Mouse (Mus musculus) embryonic facial prominence, embryonic 14.5 days (tissue): Measurements from ENCODE around the gene Fryl. TPM values are rescaled to one million over a fixed set of nuclear protein-coding genes. Genes with fewer than 3 reads are reported as not detected.

Experiments
- ATAC-seq: fragments of 200-750 bp; cut with Nextera tagmentation; 2 replicates; pipeline ENCODE4 v1.8.0; 2017; ENCODE audit warnings: low read depth, moderate number of reproducible peaks, moderate TSS enrichment
- DNase-seq: peaks from one replicate; pipeline ENCODE4 v3.0.0-alpha.2; 2015; ENCODE audit warnings: low spot score
- H3K27ac ChIP-seq: fragments of 300-500 bp; sonication (generic); replicated peaks from 2 replicates; pipeline ENCODE4 v1.5.1; 2014; ENCODE audit warnings: low read depth, mild to moderate bottlenecking, low read length, moderate library complexity
- H3K27me3 ChIP-seq: fragments of 300-500 bp; sonication (generic); replicated peaks from 2 replicates; pipeline ENCODE4 v1.6.1; 2014; ENCODE audit warnings: low read length; ENCODE audit not compliant: control insufficient read depth, insufficient read depth
- H3K36me3 ChIP-seq: fragments of 300-500 bp; sonication (generic); 2 replicates; pipeline ENCODE4 v1.6.1; 2014; ENCODE audit warnings: low read length, mixed read lengths; ENCODE audit not compliant: control insufficient read depth, insufficient read depth
- H3K4me1 ChIP-seq: fragments of 300-500 bp; sonication (generic); 2 replicates; pipeline ENCODE4 v1.6.1; 2014; ENCODE audit warnings: antibody characterized with exemption, low read length; ENCODE audit not compliant: control insufficient read depth, insufficient read depth
- H3K4me2 ChIP-seq: fragments of 300-500 bp; sonication (generic); 2 replicates; pipeline ENCODE4 v1.6.1; 2014; ENCODE audit warnings: low read depth, mild to moderate bottlenecking, low read length, moderate library complexity, mixed read lengths
- H3K4me3 ChIP-seq: fragments of 300-500 bp; sonication (generic); 2 replicates; pipeline ENCODE4 v1.5.1; 2014; ENCODE audit warnings: low read depth, mild to moderate bottlenecking, low read length
- H3K9ac ChIP-seq: fragments of 300-500 bp; sonication (generic); 2 replicates; pipeline ENCODE4 v1.6.1; 2014; ENCODE audit warnings: low read depth, mild to moderate bottlenecking, low read length, moderate library complexity, mixed read lengths
- H3K9me3 ChIP-seq: fragments of 300-500 bp; sonication (generic); 2 replicates; pipeline ENCODE4 v1.6.1; 2016; ENCODE audit warnings: low read length; ENCODE audit not compliant: control insufficient read depth
- WGBS: fragments of 180-500 bp; shearing (Covaris S2); extraction: QIAGEN DNeasy Blood & Tissue Kit; methylation state at CpG from one replicate; pipeline ENCODE4 v1.1.7; 2014; 5-methylcytosine and 5-hydroxymethylcytosine counted together
- polyA plus RNA-seq: library from polyadenylated mRNA; unstranded; fragments of >200 nt; fragmentation: Nextera tagmentation; extraction: Ambion mirVana; gene quantifications from 2 replicates; pipeline ENCODE4 v1.2.1, GENCODE M21; 2014

Fryl gene
- polyA plus RNA-seq, 1 experiment from 2014 or later, result 26.8 TPM

DNA sequence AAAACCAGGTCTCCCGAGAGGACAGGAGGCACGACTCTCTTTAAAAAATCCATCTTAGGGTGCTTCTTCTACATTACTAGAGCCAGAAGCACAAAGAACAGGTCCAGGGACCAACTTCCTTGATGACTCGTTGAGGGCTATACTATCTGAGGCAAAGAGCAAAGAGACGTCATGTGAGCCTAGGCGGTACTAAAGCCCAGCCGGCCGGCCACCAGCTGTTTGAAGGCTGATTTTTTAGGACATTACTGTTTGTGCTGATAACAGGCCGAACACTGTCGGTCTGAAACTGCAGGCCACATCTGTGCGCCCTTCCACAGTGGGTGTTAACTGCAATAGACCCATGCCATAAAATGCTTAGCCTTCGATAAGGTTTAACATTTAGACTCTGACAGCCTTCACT lies 64.7 kb downstream of the Fryl start:
- 0 out of 2 replicates have a peak, but pooled peaks cover 14% of the 10 kb centered on the region for H3K36me3 ChIP-seq
- H3K27me3 ChIP-seq, result no peaks in the 10 kb centered on the region
- no peak for ATAC-seq
- no peak overlapping the region for H3K4me3 ChIP-seq
- 78% methylated on average over 11 of the region's 11 CpGs for WGBS
- H3K4me1 ChIP-seq, result 0 out of 2 replicates have a peak, but pooled peaks cover 3% of the 10 kb centered on the region
- H3K4me2 ChIP-seq, result no peak overlapping the region
- no peak overlapping the region for H3K27ac ChIP-seq
- DNase-seq, result no peak
- H3K9ac ChIP-seq, result no peak overlapping the region
- no peaks in the 10 kb centered on the region for H3K9me3 ChIP-seq

DNA sequence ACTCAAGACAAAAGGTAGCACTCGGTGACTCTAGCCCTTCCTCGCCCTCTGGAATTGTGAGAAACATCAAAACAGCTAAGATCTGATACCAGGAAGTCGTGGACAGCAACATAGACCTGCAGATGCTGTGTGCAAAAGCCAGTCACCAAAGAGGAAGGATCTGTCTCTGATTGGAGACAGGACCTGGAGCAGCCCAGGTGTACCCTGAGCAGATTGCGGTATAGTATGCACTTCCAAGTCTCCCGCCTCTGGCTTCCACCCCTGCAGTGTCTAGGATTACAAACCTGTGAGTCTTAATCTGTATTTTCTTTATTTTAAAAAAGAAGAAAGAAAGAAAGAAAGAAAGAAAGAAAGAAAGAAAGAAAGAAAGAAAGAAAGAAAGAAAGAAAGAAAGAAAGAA lies 66.3 kb downstream of the Fryl start:
- Histone ChIP-seq H3K36me3 (0 out of 2 replicates have a peak, but pooled peaks cover 14% of the 10 kb centered on the region), H3K9me3 (no peaks in the 10 kb centered on the region), H3K27me3 (no peaks in the 10 kb centered on the region), H3K4me3 (no peak overlapping the region), H3K27ac (no peak overlapping the region), H3K9ac (no peak overlapping the region), H3K4me1 (0 out of 2 replicates have a peak, but pooled peaks cover 3% of the 10 kb centered on the region), H3K4me2 (no peak overlapping the region)
- DNase-seq, result no peak
- ATAC-seq, result peak; percentile 67; the same call in 1 of the 2 replicates
- WGBS, result 74% methylated on average over 5 of the region's 5 CpGs

DNA sequence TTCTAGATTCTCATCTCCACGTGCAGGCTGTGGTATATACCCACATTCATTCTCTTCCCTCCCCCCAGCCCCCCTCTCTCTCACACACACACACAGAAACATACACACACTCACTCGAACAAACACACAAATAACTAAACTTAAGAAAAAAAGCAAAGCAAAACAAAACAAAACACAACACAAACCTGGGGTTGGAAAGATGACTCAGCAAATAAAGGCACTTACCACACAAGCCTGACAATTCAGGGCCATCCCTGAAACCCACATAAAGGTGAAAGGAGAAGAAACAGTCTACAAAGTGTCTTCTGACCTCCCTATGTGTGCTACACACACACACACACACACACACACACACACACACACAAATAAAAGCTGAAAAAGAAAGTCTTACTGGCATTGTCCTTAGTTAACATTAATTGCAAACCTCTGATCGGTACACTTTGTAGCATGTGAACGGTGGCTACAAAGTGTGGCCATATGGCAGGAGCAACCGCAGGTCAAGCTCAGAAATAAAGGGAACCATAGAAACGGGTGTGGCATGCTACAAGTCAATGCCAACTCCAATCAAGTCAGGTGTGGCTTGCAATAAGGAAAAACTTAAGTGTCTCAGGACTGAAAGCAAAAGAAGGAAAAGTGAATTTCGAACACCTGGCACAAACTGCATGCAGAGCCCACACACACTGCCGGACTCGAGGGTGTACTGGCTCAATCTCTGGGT lies 66.8 kb downstream of the Fryl start:
- Histone ChIP-seq H3K9me3 (no peaks in the 10 kb centered on the region), H3K36me3 (0 out of 2 replicates have a peak, but pooled peaks cover 12% of the 10 kb centered on the region), H3K4me2 (no peak overlapping the region), H3K4me1 (0 out of 2 replicates have a peak, but pooled peaks cover 3% of the 10 kb centered on the region), H3K4me3 (no peak overlapping the region), H3K9ac (no peak overlapping the region), H3K27ac (no peak overlapping the region), H3K27me3 (no peaks in the 10 kb centered on the region)
- no peak for DNase-seq
- ATAC-seq, result no peak
- WGBS, result 80% methylated on average over 9 of the region's 9 CpGs

DNA sequence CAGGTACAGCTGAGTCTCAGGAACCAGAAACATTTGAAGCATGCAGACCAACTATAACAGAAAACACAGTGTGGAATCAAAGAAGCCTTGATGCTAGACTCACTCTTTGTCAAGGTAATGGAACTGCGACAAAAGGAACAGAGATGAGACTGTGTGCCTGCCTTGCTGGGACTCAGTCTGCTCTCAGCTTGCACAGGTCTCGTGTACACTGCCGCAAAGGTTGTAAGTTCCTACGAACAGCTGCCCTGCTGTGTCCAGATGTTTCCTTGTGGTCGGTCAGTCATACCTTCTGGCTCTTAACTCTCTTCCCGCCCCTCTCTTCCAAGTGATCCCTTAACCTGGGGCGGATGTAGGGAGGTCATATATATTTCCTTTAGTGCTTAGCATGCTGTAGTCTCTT lies 67.8 kb downstream of the Fryl start:
- Histone ChIP-seq H3K27ac (no peak overlapping the region), H3K4me1 (0 out of 2 replicates have a peak, but pooled peaks cover 3% of the 10 kb centered on the region), H3K36me3 (0 out of 2 replicates have a peak, but pooled peaks cover 1% of the 10 kb centered on the region), H3K4me3 (no peak overlapping the region), H3K9me3 (no peaks in the 10 kb centered on the region), H3K27me3 (no peaks in the 10 kb centered on the region), H3K9ac (no peak overlapping the region), H3K4me2 (no peak overlapping the region)
- WGBS, result 72% methylated on average over 7 of the region's 7 CpGs
- DNase-seq, result no peak
- no peak for ATAC-seq

DNA sequence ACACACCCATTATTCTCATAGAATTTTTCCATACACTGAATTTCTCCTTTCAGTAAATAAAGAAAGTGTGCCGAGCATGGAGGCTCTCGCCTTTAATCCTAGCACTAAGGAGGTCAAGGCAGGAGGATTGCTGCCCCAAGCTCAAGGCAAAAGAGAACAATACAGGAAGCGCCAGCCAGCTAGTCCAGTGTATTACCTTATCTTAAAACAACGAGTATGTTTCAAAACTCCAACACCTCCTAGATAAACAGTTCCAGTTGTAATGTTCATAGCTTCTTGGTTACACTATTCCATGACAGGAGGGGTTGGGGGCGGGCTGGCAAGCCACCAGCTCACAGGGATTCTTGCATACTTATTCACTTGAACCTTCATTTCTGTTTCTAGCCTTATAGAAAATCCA lies 68.3 kb downstream of the Fryl start:
- DNase-seq (no peak), ATAC-seq (no peak)
- H3K27me3 ChIP-seq, result no peaks in the 10 kb centered on the region
- no peak overlapping the region for H3K27ac ChIP-seq
- 0 out of 2 replicates have a peak, but pooled peaks cover 3% of the 10 kb centered on the region for H3K4me1 ChIP-seq
- no peak overlapping the region for H3K4me2 ChIP-seq
- no peak overlapping the region for H3K9ac ChIP-seq
- no peaks in the 10 kb centered on the region for H3K9me3 ChIP-seq
- no peak overlapping the region for H3K4me3 ChIP-seq
- H3K36me3 ChIP-seq, result no peaks in the 10 kb centered on the region
- 73% methylated on average over 5 of the region's 5 CpGs for WGBS

DNA sequence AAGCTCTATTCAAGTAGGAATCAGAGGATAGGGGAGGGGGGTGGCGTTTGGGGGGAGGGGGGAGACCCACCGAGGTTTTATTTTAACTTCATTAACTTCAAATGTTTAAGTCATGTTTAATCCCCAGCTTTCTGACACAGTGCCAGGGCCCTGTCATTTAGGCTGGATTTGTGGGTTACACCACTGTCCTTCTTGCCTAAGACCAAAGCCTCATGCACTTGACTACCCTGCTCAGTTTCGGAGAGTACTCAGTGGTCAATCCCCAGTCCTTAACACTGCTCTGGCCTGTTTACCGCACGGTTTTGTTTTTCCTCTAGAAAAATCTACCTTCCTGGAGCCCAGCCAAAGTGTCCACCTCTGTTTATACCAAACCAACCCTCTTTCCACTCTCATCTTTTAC lies 69.5 kb downstream of the Fryl start:
- no peaks in the 10 kb centered on the region for H3K36me3 ChIP-seq
- ATAC-seq, result no peak
- H3K27ac ChIP-seq, result no peak overlapping the region
- H3K4me3 ChIP-seq, result no peak overlapping the region
- no peak overlapping the region for H3K9ac ChIP-seq
- no peaks in the 10 kb centered on the region for H3K27me3 ChIP-seq
- H3K4me2 ChIP-seq, result no peak overlapping the region
- H3K4me1 ChIP-seq, result 0 out of 2 replicates have a peak, but pooled peaks cover 3% of the 10 kb centered on the region
- WGBS, result 80% methylated on average over 5 of the region's 5 CpGs
- no peak for DNase-seq
- H3K9me3 ChIP-seq, result no peaks in the 10 kb centered on the region

DNA sequence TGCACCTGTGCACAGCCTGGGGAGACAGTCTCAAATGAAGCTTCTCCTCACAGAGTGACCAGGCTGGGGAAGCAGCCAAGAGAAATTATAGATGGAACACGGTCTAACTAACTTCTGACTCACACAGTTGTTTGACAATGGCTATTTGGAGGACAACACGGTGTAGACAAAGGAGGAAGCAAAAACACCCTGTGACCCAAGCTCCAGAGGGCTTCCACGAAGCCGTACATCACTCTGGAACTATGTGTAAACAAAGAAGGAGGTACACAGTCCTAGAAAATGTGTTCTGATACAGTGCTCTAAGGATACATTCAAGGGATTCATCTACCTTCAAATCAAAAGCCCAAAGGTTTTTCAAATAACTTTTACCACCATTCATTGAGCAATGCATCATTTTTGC lies 71.0 kb downstream of the Fryl start:
- H3K4me2 ChIP-seq, result no peak overlapping the region
- no peaks in the 10 kb centered on the region for H3K27me3 ChIP-seq
- no peaks in the 10 kb centered on the region for H3K36me3 ChIP-seq
- H3K4me3 ChIP-seq, result no peak overlapping the region
- H3K9me3 ChIP-seq, result no peaks in the 10 kb centered on the region
- 0 out of 2 replicates have a peak, but pooled peaks cover 3% of the 10 kb centered on the region for H3K4me1 ChIP-seq
- ATAC-seq (no peak), DNase-seq (no peak)
- no peak overlapping the region for H3K9ac ChIP-seq
- no peak overlapping the region for H3K27ac ChIP-seq
- WGBS, result 90% methylated on average over 4 of the region's 4 CpGs

DNA sequence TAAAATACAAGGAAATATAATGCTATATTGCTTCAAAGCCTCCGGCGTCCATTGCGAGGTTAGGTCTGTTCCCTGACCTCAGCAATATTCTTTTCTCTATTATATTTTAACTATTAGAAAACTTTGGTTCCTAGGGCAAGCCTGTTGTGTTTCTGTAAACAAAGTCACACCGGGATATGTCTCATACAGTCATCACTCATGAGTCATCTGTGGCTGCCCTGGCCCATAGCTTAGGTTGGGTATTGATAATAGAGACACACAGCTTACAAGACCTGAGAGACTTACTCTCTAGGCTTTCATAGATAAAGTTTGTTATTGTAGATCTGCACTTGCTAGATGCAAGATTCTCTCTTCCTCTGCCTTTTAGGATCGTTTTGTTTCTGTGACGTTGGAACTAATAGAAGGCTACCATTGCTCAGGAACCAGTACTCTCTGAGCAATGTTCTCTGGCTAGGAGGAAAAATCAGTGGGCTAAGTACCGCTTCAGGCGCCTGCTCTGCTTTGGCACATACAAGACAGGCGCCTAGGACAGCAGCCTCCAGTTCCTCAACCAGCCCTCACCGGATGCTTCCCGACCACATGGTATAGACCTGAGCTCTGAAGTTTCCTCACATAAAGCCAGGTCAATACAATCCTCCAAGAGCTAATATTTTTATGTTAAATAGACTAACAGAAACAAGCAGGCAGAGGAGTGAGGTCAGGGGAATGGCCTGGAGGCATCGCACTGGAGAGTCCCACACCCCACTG lies 73.5 kb downstream of the Fryl start:
- no peak overlapping the region for H3K4me2 ChIP-seq
- H3K27ac ChIP-seq, result no peak overlapping the region
- no peak overlapping the region for H3K4me3 ChIP-seq
- no peaks in the 10 kb centered on the region for H3K4me1 ChIP-seq
- H3K27me3 ChIP-seq, result no peaks in the 10 kb centered on the region
- H3K9ac ChIP-seq, result no peak overlapping the region
- DNase-seq, result no peak
- no peak for ATAC-seq
- H3K36me3 ChIP-seq, result no peaks in the 10 kb centered on the region
- H3K9me3 ChIP-seq, result no peaks in the 10 kb centered on the region
- WGBS, result 82% methylated on average over 12 of the region's 12 CpGs
